Mouse (Mus musculus) CH12.LX (cell line): ENCODE data around the gene Pcsk6. TPM values are rescaled to one million over a fixed set of nuclear protein-coding genes. Genes with fewer than 3 reads are reported as not detected.

Source experiments
- DNase-seq: peaks from one replicate; pipeline ENCODE4 v3.0.0-alpha.2; 2013; ENCODE audit errors: extremely low read depth
- H3K27ac ChIP-seq: 2 replicates; pipeline ENCODE4 v1.5.1; 2012; ENCODE audit warnings: low read depth, mild to moderate bottlenecking, control low read depth, moderate library complexity; ENCODE audit not compliant: insufficient read depth
- H3K27me3 ChIP-seq: replicated peaks from 2 replicates; pipeline ENCODE3; 2012; ENCODE audit warnings: inconsistent platforms
- H3K36me3 ChIP-seq, 2 experiments: replicated peaks in 1 of 2; 2 replicates each; pipeline versions ENCODE3 to v1.6.1; 2012; ENCODE audit warnings: inconsistent platforms in 1 of 2, low read length in 1 of 2, mild to moderate bottlenecking in 1 of 2, mixed read lengths in 1 of 2, moderate library complexity in 1 of 2; ENCODE audit not compliant: control insufficient read depth in 1 of 2, insufficient read depth in 1 of 2
- H3K4me1 ChIP-seq, 2 experiments: 2 replicates each; pipeline ENCODE4 v1.6.1; 2012; ENCODE audit warnings: inconsistent platforms in 1 of 2, moderate library complexity in 1 of 2; ENCODE audit not compliant: insufficient read depth in 2 of 2, control insufficient read depth in 1 of 2
- H3K4me2 ChIP-seq: 2 replicates; pipeline ENCODE4 v1.6.1; 2012; ENCODE audit warnings: low read depth, mild to moderate bottlenecking, control low read depth; ENCODE audit not compliant: poor library complexity, insufficient read depth, severe bottlenecking
- H3K4me3 ChIP-seq, 3 experiments: fragments of 150-350 bp in 1 of 3; sonication (generic) in 1 of 3; replicated peaks in 1 of 3; 2 replicates each; pipeline versions ENCODE3 to v1.5.1; 2011 to 2012; ENCODE audit warnings: low read depth in 2 of 3, low read length in 2 of 3, mild to moderate bottlenecking in 2 of 3, moderate library complexity in 2 of 3, control low read depth in 1 of 3, improper control_type of control experiment in 1 of 3, inconsistent platforms in 1 of 3, mixed read lengths in 1 of 3; ENCODE audit not compliant: poor library complexity in 1 of 3
- H3K79me2 ChIP-seq: replicated peaks from 2 replicates; pipeline ENCODE4 v1.6.1; 2012; ENCODE audit warnings: mild to moderate bottlenecking, moderate library complexity; ENCODE audit not compliant: control insufficient read depth, poor library complexity, insufficient read depth, severe bottlenecking; ENCODE audit errors: extremely low read depth
- H3K9ac ChIP-seq: 2 replicates; pipeline ENCODE4 v1.6.1; 2012; ENCODE audit warnings: low read depth, mild to moderate bottlenecking, control low read depth, moderate library complexity; ENCODE audit not compliant: insufficient read depth
- H3K9me3 ChIP-seq: replicated peaks from 2 replicates; pipeline ENCODE3; 2012; ENCODE audit warnings: low read length, inconsistent platforms, mixed read lengths
- CHD1 ChIP-seq: IDR thresholded peaks from 2 replicates; pipeline ENCODE4 v1.6.1; 2012; ENCODE audit warnings: low read depth, low read length, improper control_type of control experiment, inconsistent platforms
- ELF1 ChIP-seq: IDR thresholded peaks from 2 replicates; pipeline ENCODE4 v1.6.1; 2014; ENCODE audit warnings: low read depth, mild to moderate bottlenecking, inconsistent platforms, low read length, improper control_type of control experiment
- ETS1 ChIP-seq: conservative IDR thresholded peaks from 2 replicates; pipeline ENCODE4 v1.6.1; 2012; ENCODE audit warnings: low read depth, mild to moderate bottlenecking, inconsistent platforms, low read length, improper control_type of control experiment, moderate library complexity
- HCFC1 ChIP-seq: IDR thresholded peaks from 2 replicates; pipeline ENCODE4 v1.6.1; 2012; ENCODE audit warnings: low read depth, mild to moderate bottlenecking, inconsistent platforms, low read length, improper control_type of control experiment
- KAT2A ChIP-seq: IDR thresholded peaks from 2 replicates; pipeline ENCODE4 v1.6.1; 2012; ENCODE audit warnings: low read length, improper control_type of control experiment, inconsistent platforms; ENCODE audit not compliant: insufficient replicate concordance
- MAZ ChIP-seq: IDR thresholded peaks from 2 replicates; pipeline ENCODE4 v1.6.1; 2012; ENCODE audit warnings: low read depth, mild to moderate bottlenecking, inconsistent platforms, low read length, improper control_type of control experiment, moderate library complexity
- MEF2A ChIP-seq: IDR thresholded peaks from 2 replicates; pipeline ENCODE4 v1.6.1; 2014; ENCODE audit warnings: low read depth, mild to moderate bottlenecking, inconsistent platforms, low read length, improper control_type of control experiment, borderline replicate concordance
- NELFE ChIP-seq: IDR thresholded peaks from 2 replicates; pipeline ENCODE4 v1.6.1; 2011; ENCODE audit warnings: low read depth, low read length, improper control_type of control experiment
- POLR2A ChIP-seq: IDR thresholded peaks from 2 replicates; pipeline ENCODE4 v1.6.1; 2011; ENCODE audit warnings: low read depth, mild to moderate bottlenecking, improper control_type of control experiment, low read length
- POLR2AphosphoS2 ChIP-seq: IDR thresholded peaks from 2 replicates; pipeline ENCODE4 v1.6.1; 2011; ENCODE audit warnings: low read depth, low read length, improper control_type of control experiment
- RAD21 ChIP-seq: IDR thresholded peaks from 2 replicates; pipeline ENCODE4 v1.6.1; 2011; ENCODE audit warnings: low read depth, mild to moderate bottlenecking, low read length, improper control_type of control experiment, moderate library complexity
- RCOR1 ChIP-seq: conservative IDR thresholded peaks from 2 replicates; pipeline ENCODE4 v1.6.1; 2012; ENCODE audit warnings: low read depth, mild to moderate bottlenecking, inconsistent platforms, low read length, improper control_type of control experiment
- USF1 ChIP-seq: IDR thresholded peaks from 2 replicates; pipeline ENCODE4 v1.6.1; 2014; ENCODE audit warnings: low read depth, mild to moderate bottlenecking, inconsistent platforms, low read length, improper control_type of control experiment
- ZC3H11A ChIP-seq: IDR thresholded peaks from 2 replicates; pipeline ENCODE4 v1.6.1; 2012; ENCODE audit warnings: low read depth, mild to moderate bottlenecking, inconsistent platforms, low read length, improper control_type of control experiment
- ZMIZ1 ChIP-seq: IDR thresholded peaks from 2 replicates; pipeline ENCODE4 v1.6.1; 2012; ENCODE audit warnings: low read depth, mild to moderate bottlenecking, inconsistent platforms, low read length, improper control_type of control experiment
- ZNF384 ChIP-seq: IDR thresholded peaks from 2 replicates; pipeline ENCODE4 v1.6.1; 2012; ENCODE audit warnings: low read depth, low read length, improper control_type of control experiment, inconsistent platforms
- dilution Hi-C: fragments of 300-500 bp; cut with MboI; formaldehyde crosslinking; loops from 2 replicates; pipeline ENCODE4 v1.14.3; 2020; ENCODE audit warnings: low sequenced_read_pairs; ENCODE audit not compliant: extremely low pct_unique_long_range_greater_than_20kb, extremely low pct_ligation_motif_present
- in situ Hi-C: fragments of 300-500 bp; cut with MboI; formaldehyde crosslinking; loops from 3 replicates; pipeline ENCODE4 v1.14.3; 2019; ENCODE audit warnings: low sequenced_read_pairs, low pct_ligation_motif_present, low pct_unique_long_range_greater_than_20kb, mixed read lengths
- polyA plus RNA-seq: library from polyadenylated mRNA; unstranded; fragments of >175 nt; gene quantifications from 2 replicates; pipeline ENCODE4 v1.2.1, GENCODE M21; 2012; ENCODE audit warnings: low read depth; ENCODE audit not compliant: insufficient read length
- total RNA-seq, 2 experiments: library from RNA; depleted of rRNA; stranded (reverse); fragments of 300-350 nt in 1 of 2; fragments of >200 nt in 1 of 2; gene quantifications; 2 replicates each; pipeline ENCODE4 v1.2.3; 2012 to 2014

Gene Pcsk6
- total and polyA plus RNA-seq, 3 experiments: not detected

GRCm38 (mm10) chr7:65948891-65949290 is 87.4 kb downstream of the Pcsk6 start:
- Histone ChIP-seq H3K27ac (no peak overlapping the region), H3K4me1 (no peaks in the 10 kb centered on the region), H3K4me2 (no peak overlapping the region), H3K4me3 (no peak overlapping the region), H3K9me3 (no peaks in the 10 kb centered on the region), H3K79me2 (no peaks in the 10 kb centered on the region), H3K36me3 (no peaks in the 10 kb centered on the region), H3K9ac (no peak overlapping the region), H3K27me3 (peaks cover 81% of the 10 kb centered on the region)
- DNase-seq: no peak
- no peak for TF ChIP-seq HCFC1
- TF ChIP-seq ZC3H11A: no peak
- no peak for TF ChIP-seq POLR2A
- no peak for TF ChIP-seq USF1
- TF ChIP-seq ZNF384: no peak
- TF ChIP-seq KAT2A: no peak
- TF ChIP-seq MEF2A: no peak
- TF ChIP-seq NELFE: no peak
- no peak for TF ChIP-seq RCOR1
- TF ChIP-seq MAZ: no peak
- no peak for TF ChIP-seq RAD21
- dilution Hi-C loops: no loop called here
- in situ Hi-C loops: no loop called here

DNA sequence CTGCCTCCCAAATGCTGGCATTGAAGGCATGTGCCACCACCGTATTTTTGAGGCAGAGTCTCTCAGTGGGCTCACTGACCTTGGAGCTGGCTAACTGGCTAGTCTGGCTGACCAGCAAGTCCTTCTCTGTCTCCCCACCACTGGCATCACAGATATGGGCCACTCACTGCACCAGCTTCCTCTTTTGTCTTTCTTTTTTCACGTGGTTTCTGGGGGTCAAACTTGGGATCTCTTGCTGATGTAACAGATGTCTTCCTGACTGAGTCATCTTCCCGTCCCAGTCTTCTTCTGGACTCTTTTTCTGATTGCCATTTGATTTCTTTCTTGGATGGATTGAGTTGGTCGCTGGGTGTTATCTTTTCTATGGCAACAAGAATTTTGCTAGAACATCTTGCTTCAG is 93.0 kb downstream of the Pcsk6 start:
- in situ Hi-C loops: no loop called here
- TF ChIP-seq RCOR1 (no peak), POLR2A (no peak), CHD1 (no peak), POLR2AphosphoS2 (no peak), ELF1 (no peak), ETS1 (no peak), ZMIZ1 (no peak), USF1 (no peak), HCFC1 (no peak)
- Histone ChIP-seq H3K27ac (no peak overlapping the region), H3K4me3 (no peak overlapping the region), H3K36me3 (no peaks in the 10 kb centered on the region), H3K9me3 (no peaks in the 10 kb centered on the region), H3K4me1 (no peaks in the 10 kb centered on the region), H3K9ac (no peak overlapping the region), H3K4me2 (no peak overlapping the region), H3K79me2 (no peaks in the 10 kb centered on the region), H3K27me3 (peaks cover 77% of the 10 kb centered on the region)
- DNase-seq: no peak
- dilution Hi-C loops: no loop called here
